Mouse (Mus musculus): ENCODE data around the gene Ppp1r9a.

DNA sequence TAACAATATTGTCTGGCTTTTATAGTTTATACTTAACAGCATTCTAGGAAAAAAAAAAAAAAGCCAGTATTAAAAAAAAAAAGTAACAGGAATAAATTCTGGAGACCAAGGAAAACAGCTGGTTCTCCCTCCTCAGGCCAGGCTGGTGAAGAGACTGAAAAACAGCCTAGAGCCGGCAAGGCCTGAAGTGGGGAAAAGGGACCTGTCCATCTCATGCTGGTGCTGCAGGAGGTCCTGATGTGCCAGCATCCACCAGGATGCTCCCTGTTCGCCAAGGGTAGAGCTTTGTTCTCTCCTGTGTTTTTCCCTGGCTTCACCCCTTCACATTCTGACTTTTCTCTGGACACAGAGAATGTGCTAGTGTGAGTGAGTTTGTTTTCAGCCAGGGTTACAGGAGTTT is 112.5 kb downstream of the Ppp1r9a start:
- TF ChIP-seq CTCF (IDR thresholded peaks at IDR 0.05; ENCODE audit: extremely low read depth, insufficient read depth, insufficient read length, insufficient replicate concordance), result no peak
- TF ChIP-seq POLR2A (IDR thresholded peaks at IDR 0.05; ENCODE audit: low read depth, low read length), result no peak
